Mouse (Mus musculus): ENCODE results near the gene Pola2.

The Pola2 gene

GRCm38 (mm10) chr19:5965280-5965679 is 1.3 kb upstream of the Pola2 start:
- DNase-seq (ENCODE audit: low read depth) = peak; percentile 88

GRCm38 (mm10) chr19:5964804-5965203 is 802 bp upstream of the Pola2 start:
- DNase-seq (ENCODE audit: low read depth) = no peak

GRCm38 (mm10) chr19:5962651-5963050 is 1.4 kb downstream of the Pola2 start:
- peak; percentile 49 for DNase-seq (ENCODE audit: low read depth)

- DNase-seq (ENCODE audit: low read depth) = no peak
Measured at GRCm38 (mm10) chr19:5957371-5957770, 6.6 kb downstream of the Pola2 start.

- DNase-seq (ENCODE audit: low read depth) = peak; percentile 77
Measured at GRCm38 (mm10) chr19:5956685-5957084, 7.3 kb downstream of the Pola2 start.

- no peak for DNase-seq (ENCODE audit: low read depth)
Measured at GRCm38 (mm10) chr19:5955704-5956670, 8.0 kb downstream of the Pola2 start.

- no peak for DNase-seq (ENCODE audit: low read depth)
Measured at GRCm38 (mm10) chr19:5954936-5955335, 9.1 kb downstream of the Pola2 start.

- DNase-seq (ENCODE audit: low read depth) = no peak
Measured at GRCm38 (mm10) chr19:5954031-5954710, 9.8 kb downstream of the Pola2 start.

- DNase-seq (ENCODE audit: low read depth) = no peak
Measured at GRCm38 (mm10) chr19:5953201-5953770, 10.7 kb downstream of the Pola2 start.

GRCm38 (mm10) chr19:5952071-5952691 is 11.8 kb downstream of the Pola2 start:
- DNase-seq (ENCODE audit: low read depth) = no peak

- DNase-seq (ENCODE audit: low read depth) = no peak
Measured at GRCm38 (mm10) chr19:5951631-5952030, 12.4 kb downstream of the Pola2 start.

GRCm38 (mm10) chr19:5950218-5950617 is 13.8 kb downstream of the Pola2 start:
- no peak for DNase-seq (ENCODE audit: low read depth)

GRCm38 (mm10) chr19:5945891-5946290 is 18.1 kb downstream of the Pola2 start:
- DNase-seq (ENCODE audit: low read depth) = no peak

GRCm38 (mm10) chr19:5945027-5945426 is 19.0 kb downstream of the Pola2 start:
- DNase-seq (ENCODE audit: low read depth) = no peak

- no peak for DNase-seq (ENCODE audit: low read depth)
Measured at GRCm38 (mm10) chr19:5944145-5944544, 19.9 kb downstream of the Pola2 start.

- no peak for DNase-seq (ENCODE audit: low read depth)
Measured at GRCm38 (mm10) chr19:5943404-5943803, 20.6 kb downstream of the Pola2 start.

GRCm38 (mm10) chr19:5942581-5942980 is 21.4 kb downstream of the Pola2 start:
- no peak for DNase-seq (ENCODE audit: low read depth)

- no peak for DNase-seq (ENCODE audit: low read depth)
Measured at GRCm38 (mm10) chr19:5940656-5941055, 23.3 kb downstream of the Pola2 start.

- DNase-seq (ENCODE audit: low read depth) = no peak
Measured at GRCm38 (mm10) chr19:5940173-5940572, 23.8 kb downstream of the Pola2 start.

GRCm38 (mm10) chr19:5939715-5940114 is 24.3 kb downstream of the Pola2 start:
- DNase-seq (ENCODE audit: low read depth) = no peak

- no peak for DNase-seq (ENCODE audit: low read depth)
Measured at GRCm38 (mm10) chr19:5938516-5938915, 25.5 kb downstream of the Pola2 start.

GRCm38 (mm10) chr19:5937836-5938406 is 26.1 kb downstream of the Pola2 start:
- no peak for DNase-seq (ENCODE audit: low read depth)
